Mouse (Mus musculus) heart, embryonic 15.5 days (tissue): Measurements from ENCODE around the gene Khdrbs1. TPM values are rescaled to one million over a fixed set of nuclear protein-coding genes. Genes with fewer than 3 reads are reported as not detected.

Experiments
- ATAC-seq: fragments of 200-750 bp; cut with Nextera tagmentation; replicated peaks from 2 replicates; pipeline ENCODE4 v1.8.0; 2017; ENCODE audit warnings: low read depth, moderate TSS enrichment; ENCODE audit not compliant: insufficient number of reproducible peaks, insufficient read depth, low FRiP score
- H3K27ac ChIP-seq: fragments of 300-500 bp; sonication (generic); 2 replicates; pipeline ENCODE4 v1.5.1; 2015; ENCODE audit warnings: mild to moderate bottlenecking, inconsistent platforms
- H3K27me3 ChIP-seq: fragments of 300-500 bp; sonication (generic); 2 replicates; pipeline ENCODE4 v1.6.1; 2015; ENCODE audit warnings: inconsistent platforms
- H3K36me3 ChIP-seq: fragments of 300-500 bp; sonication (generic); 2 replicates; pipeline ENCODE4 v1.6.1; 2015; ENCODE audit warnings: mild to moderate bottlenecking, inconsistent platforms
- H3K4me1 ChIP-seq: fragments of 300-500 bp; sonication (generic); replicated peaks from 2 replicates; pipeline ENCODE4 v1.6.1; 2015; ENCODE audit warnings: inconsistent platforms
- H3K4me2 ChIP-seq: fragments of 300-500 bp; sonication (generic); 2 replicates; pipeline ENCODE4 v1.6.1; 2015; ENCODE audit warnings: inconsistent platforms, mild to moderate bottlenecking, moderate library complexity
- H3K4me3 ChIP-seq: fragments of 300-500 bp; sonication (generic); 2 replicates; pipeline ENCODE4 v1.5.1; 2015; ENCODE audit warnings: mild to moderate bottlenecking, inconsistent platforms
- H3K9ac ChIP-seq: fragments of 300-500 bp; sonication (generic); 2 replicates; pipeline ENCODE4 v1.6.1; 2015; ENCODE audit warnings: mild to moderate bottlenecking, inconsistent platforms
- H3K9me3 ChIP-seq: fragments of 300-500 bp; sonication (generic); replicated peaks from 2 replicates; pipeline ENCODE4 v1.6.1; 2016; ENCODE audit warnings: inconsistent platforms
- WGBS: fragments of 180-500 bp; shearing (Covaris S2); methylation state at CpG from one replicate; pipeline ENCODE4 v1.1.7; 2015; ENCODE audit warnings: mixed read lengths; 5-methylcytosine and 5-hydroxymethylcytosine counted together
- microRNA-seq: library from miRNA; unstranded; fragments of <30 nt; microRNA quantifications from one replicate; pipeline ENCODE4, GENCODE M21; 2016
- polyA plus RNA-seq: library from polyadenylated mRNA; unstranded; fragments of >200 nt; fragmentation: Nextera tagmentation; extraction: Ambion mirVana; gene quantifications from 2 replicates; pipeline ENCODE4 v1.2.1, GENCODE M21; 2015

The Khdrbs1 gene
- polyA plus RNA-seq, 1 experiment from 2014 or later = 64.8 TPM

DNA sequence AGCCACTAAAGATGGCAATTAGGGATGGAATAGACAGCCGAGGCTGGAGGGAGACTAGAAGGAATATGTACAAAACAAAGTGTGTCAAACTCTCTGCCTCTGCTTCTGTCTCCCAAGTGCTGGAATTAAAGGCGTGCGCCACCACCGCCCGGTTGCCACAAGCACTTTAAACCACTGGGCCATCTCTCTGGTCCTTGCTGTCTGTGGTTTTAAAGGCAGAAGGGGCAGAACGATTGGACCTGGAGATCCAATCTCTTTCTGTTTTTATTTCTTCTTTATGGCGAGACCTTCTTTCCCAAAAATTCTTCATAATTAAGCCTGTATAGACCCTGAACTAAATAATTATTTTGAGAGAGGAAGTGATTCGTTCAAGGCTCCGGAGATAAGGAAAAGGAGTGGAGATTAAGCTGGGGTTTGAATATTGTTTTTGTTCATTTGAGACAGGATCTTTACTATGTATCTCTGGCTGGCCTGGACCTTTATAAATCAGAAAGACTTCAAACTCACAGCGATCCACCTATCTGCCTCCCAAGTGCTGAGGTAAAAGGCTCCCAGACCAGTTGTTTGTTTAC, 69.1 kb downstream of the Khdrbs1 start:
- no peak; the same call in 1 of the 2 replicates for ATAC-seq
- H3K9ac ChIP-seq = peak overlapping the region; percentile 81
- H3K4me3 ChIP-seq = peak overlapping the region; percentile 84
- peaks cover 16% of the 10 kb centered on the region for H3K36me3 ChIP-seq
- H3K27ac ChIP-seq = peak overlapping the region; percentile 95
- H3K4me2 ChIP-seq = peak overlapping the region; percentile 77
- H3K4me1 ChIP-seq = peaks cover 14% of the 10 kb centered on the region
- no peaks in the 10 kb centered on the region for H3K27me3 ChIP-seq
- WGBS = 4% methylated on average over 10 of the region's 10 CpGs
- H3K9me3 ChIP-seq = no peaks in the 10 kb centered on the region

DNA sequence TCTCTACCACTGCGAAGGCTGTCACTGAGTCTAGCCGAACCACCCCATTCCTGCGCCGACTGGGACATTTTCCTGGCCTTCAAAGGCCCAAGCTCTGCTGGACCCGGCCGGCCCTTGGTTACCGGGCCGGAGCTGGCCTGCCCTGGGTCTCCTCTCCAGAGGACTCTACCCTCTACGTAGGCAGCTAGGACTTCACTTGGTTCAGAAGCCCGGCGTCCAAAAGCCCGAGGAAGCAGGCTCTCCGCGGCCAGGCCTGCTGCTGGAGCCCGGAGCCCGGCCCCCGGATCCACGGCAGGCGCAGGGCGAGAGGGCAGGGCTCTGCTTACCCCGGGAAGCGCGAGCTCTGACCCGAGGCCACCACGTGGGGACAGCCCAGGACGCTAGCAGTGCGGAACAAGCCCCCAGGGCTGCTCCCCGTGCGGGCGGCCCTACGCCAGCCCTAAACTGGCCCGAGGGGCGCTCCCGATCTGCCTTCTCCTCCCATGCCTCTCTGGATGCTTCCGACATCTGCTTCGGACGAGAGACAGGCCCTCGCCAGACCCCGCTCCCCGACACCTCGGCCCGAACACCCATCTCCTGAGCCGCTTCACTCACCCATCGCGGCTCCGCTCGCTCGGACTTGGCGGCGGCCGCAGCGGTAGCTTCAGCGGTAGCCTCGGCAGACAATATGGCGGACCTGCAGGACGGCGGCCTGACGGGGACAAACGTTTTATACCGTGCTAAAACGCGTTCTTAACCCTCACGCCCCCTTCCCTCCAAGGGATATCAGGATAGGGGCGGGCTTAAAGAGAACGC, 69.8 kb downstream of the Khdrbs1 start, which contains the start of gene Kpna6:
Kpna6 (minus strand) TSS at position 685 of the 795 bp plus-strand sequence.
- no peaks in the 10 kb centered on the region for H3K27me3 ChIP-seq
- peaks cover 14% of the 10 kb centered on the region; the same call in 1 of the 2 replicates for H3K36me3 ChIP-seq
- H3K4me2 ChIP-seq = peak within 1 kb of the TSS; percentile 77
- H3K9me3 ChIP-seq = no peaks in the 10 kb centered on the region
- peak; percentile 93 for ATAC-seq
- peaks cover 14% of the 10 kb centered on the region for H3K4me1 ChIP-seq
- peak within 1 kb of the TSS; percentile 81 for H3K9ac ChIP-seq
- H3K27ac ChIP-seq = peak within 1 kb of the TSS; percentile 95
- peak within 1 kb of the TSS; percentile 84 for H3K4me3 ChIP-seq
- WGBS = under 1% methylated on average over 64 of the region's 65 CpGs

DNA sequence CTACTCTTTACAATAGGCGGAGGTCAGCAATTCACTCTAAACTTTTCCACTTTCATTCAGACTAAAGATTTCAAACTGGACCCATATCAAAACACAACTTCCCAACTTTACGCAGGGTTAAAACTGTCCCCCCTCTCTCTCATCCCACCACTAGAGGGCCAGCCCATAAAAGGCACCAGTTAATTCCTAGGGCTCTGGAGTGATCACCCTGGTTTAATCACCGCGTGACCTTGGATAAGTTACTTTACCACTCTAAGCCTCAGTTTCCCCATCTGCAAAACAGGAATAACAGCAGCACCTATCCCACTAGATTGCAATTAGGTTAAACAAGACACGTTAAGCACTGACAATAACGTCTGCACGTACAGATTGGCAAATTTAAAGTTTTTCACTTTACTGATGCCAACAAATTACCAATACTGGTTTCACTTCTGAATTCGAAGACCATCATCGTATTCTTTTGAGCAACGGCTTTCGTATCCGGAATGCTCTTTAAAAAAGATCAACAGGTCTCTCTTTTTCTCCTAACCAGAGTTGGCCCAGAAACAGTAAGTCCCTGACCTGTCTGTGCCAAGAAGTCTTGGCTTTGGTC, 70.5 kb downstream of the Khdrbs1 start:
- H3K27ac ChIP-seq = peak overlapping the region; percentile 95
- no peaks in the 10 kb centered on the region for H3K9me3 ChIP-seq
- peak overlapping the region; percentile 81 for H3K9ac ChIP-seq
- H3K4me2 ChIP-seq = peak overlapping the region; percentile 77
- peak overlapping the region; percentile 84 for H3K4me3 ChIP-seq
- 5% methylated on average over 12 of the region's 12 CpGs for WGBS
- H3K27me3 ChIP-seq = no peaks in the 10 kb centered on the region
- peaks cover 14% of the 10 kb centered on the region for H3K4me1 ChIP-seq
- peaks cover 12% of the 10 kb centered on the region; the same call in 1 of the 2 replicates for H3K36me3 ChIP-seq
- ATAC-seq = no peak; the same call in 1 of the 2 replicates

- Histone ChIP-seq H3K27ac (no peak overlapping the region), H3K36me3 (peaks cover 51% of the 10 kb centered on the region), H3K27me3 (no peaks in the 10 kb centered on the region), H3K4me1 (no peaks in the 10 kb centered on the region), H3K9me3 (no peaks in the 10 kb centered on the region), H3K4me3 (no peak overlapping the region), H3K4me2 (no peak overlapping the region), H3K9ac (no peak overlapping the region)
- 75% methylated on average over 3 of the region's 3 CpGs for WGBS
- no peak for ATAC-seq
Measured at GRCm38 (mm10) chr4:129662255-129662813, 79.8 kb downstream of the Khdrbs1 start.

DNA sequence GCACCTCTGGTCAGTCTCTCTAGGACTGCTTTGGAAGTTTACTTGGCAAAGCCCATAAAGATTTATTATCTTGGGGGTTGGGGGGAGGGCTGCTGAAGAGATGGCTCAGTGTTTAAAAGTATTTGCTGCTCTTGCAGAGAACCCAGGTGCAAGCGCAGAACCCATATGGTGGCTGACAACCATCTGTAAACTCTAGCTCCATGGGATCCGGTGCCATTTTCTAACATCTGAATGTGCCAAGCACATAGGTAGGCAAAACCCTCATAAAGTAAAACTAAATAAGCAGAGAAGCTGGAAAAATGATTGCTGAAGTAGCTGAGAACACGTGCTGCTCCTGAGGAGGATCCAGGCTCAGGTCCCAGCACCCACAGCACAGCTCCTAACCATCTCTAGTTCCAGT, 80.5 kb downstream of the Khdrbs1 start:
- Histone ChIP-seq H3K27me3 (no peaks in the 10 kb centered on the region), H3K36me3 (peaks cover 54% of the 10 kb centered on the region), H3K4me2 (no peak overlapping the region), H3K4me3 (no peak overlapping the region), H3K9me3 (no peaks in the 10 kb centered on the region), H3K27ac (no peak overlapping the region), H3K9ac (no peak overlapping the region), H3K4me1 (no peaks in the 10 kb centered on the region)
- WGBS = 90% methylated on average over 3 of the region's 3 CpGs
- no peak for ATAC-seq

DNA sequence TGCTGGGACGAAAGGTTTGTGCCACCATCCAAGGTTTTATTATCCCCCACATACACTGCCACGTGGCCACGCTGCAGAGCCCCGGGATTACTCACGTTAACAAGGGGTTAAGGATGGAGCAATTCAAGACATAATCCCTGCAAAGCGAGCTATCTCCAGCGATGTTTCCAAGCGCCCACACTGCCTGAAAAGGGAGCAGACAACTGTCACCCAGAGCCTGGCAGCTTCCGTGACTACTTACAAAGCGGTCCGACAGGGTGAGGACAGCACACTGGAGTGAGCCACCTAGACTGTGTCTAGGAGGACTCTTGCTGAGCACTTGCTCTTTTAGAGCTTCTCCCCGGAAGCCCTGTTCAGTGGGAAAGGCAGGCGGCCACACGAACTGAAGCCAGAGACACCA, 87.3 kb downstream of the Khdrbs1 start:
- Histone ChIP-seq H3K36me3 (peaks cover 88% of the 10 kb centered on the region), H3K27me3 (no peaks in the 10 kb centered on the region), H3K4me1 (no peaks in the 10 kb centered on the region), H3K27ac (no peak overlapping the region), H3K9me3 (no peaks in the 10 kb centered on the region), H3K4me2 (no peak overlapping the region), H3K4me3 (no peak overlapping the region), H3K9ac (no peak overlapping the region)
- WGBS = 86% methylated on average over 14 of the region's 14 CpGs
- no peak for ATAC-seq

Small RNAs within 50 kb of the gene (microRNA-seq; reads per million reads assigned to microRNA genes)
- gene Gm28017 (not detected), gene Mir7016 (not detected)

Other genes with a start within 250 kb of the Khdrbs1 start
- gene Marcksl1, start 228.7 kb downstream of the Khdrbs1 start, polyA plus RNA-seq = 283 and 352 TPM in 2 replicates
- gene Hdac1, start 199.6 kb downstream of the Khdrbs1 start, polyA plus RNA-seq = 99.9 and 134 TPM in 2 replicates
- gene Lck, start 168.7 kb downstream of the Khdrbs1 start, polyA plus RNA-seq = 6.8 and 62.1 TPM in 2 replicates
- 4.4 and 5.0 TPM in 2 replicates for gene Fam167b, start 163.8 kb downstream of the Khdrbs1 start, polyA plus RNA-seq
- gene Eif3i, start 141.7 kb downstream of the Khdrbs1 start, polyA plus RNA-seq = 151 and 175 TPM in 2 replicates
- 136 and 147 TPM in 2 replicates for gene Tmem234, start 141.6 kb downstream of the Khdrbs1 start, polyA plus RNA-seq
- 1.7 and 2.1 TPM in 2 replicates for gene Dcdc2b, start 128.0 kb downstream of the Khdrbs1 start, polyA plus RNA-seq
- 19.0 and 22.9 TPM in 2 replicates for gene Iqcc, start 123.2 kb downstream of the Khdrbs1 start, polyA plus RNA-seq
- 47.3 and 52.4 TPM in 2 replicates for gene Ccdc28b, start 118.4 kb downstream of the Khdrbs1 start, polyA plus RNA-seq
- 38.4 and 50.8 TPM in 2 replicates for gene Txlna, start 101.2 kb downstream of the Khdrbs1 start, polyA plus RNA-seq
- gene Kpna6, start 69.5 kb downstream of the Khdrbs1 start, polyA plus RNA-seq = 13.6 and 16.6 TPM in 2 replicates
- gene Tmem39b, start 45.5 kb downstream of the Khdrbs1 start, polyA plus RNA-seq = 6.1 and 7.4 TPM in 2 replicates
- 347 and 442 TPM in 2 replicates for gene Ptp4a2, start 68.9 kb upstream of the Khdrbs1 start, polyA plus RNA-seq
- gene Spocd1, start 186.9 kb upstream of the Khdrbs1 start, polyA plus RNA-seq = 0.30 and 0.31 TPM in 2 replicates
- 1.3 and 2.2 TPM in 2 replicates for gene Adgrb2, start 242.6 kb upstream of the Khdrbs1 start, polyA plus RNA-seq